Mouse (Mus musculus) myocyte (in vitro differentiated cells): ENCODE data around the gene Adcy1. TPM values are rescaled to one million over a fixed set of nuclear protein-coding genes. Genes with fewer than 3 reads are reported as not detected.

ENCODE experiments used
- H3K27me3 ChIP-seq: one replicate; pipeline ENCODE4 v1.6.1; 2011; ENCODE audit not compliant: control insufficient read depth, insufficient read depth, insufficient read length
- H3K36me3 ChIP-seq: one replicate; pipeline ENCODE4 v1.6.1; 2011; ENCODE audit not compliant: control insufficient read depth, insufficient read depth
- H3K4me2 ChIP-seq: one replicate; pipeline ENCODE4 v1.6.1; 2011; ENCODE audit warnings: low read depth, control low read depth
- H3K4me3 ChIP-seq: one replicate; pipeline ENCODE4 v1.5.1; 2011; ENCODE audit warnings: mild to moderate bottlenecking, control low read depth, moderate library complexity
- H3K79me2 ChIP-seq: one replicate; pipeline ENCODE4 v1.6.1; 2011; ENCODE audit not compliant: control insufficient read depth, insufficient read depth
- H3ac ChIP-seq: one replicate; pipeline ENCODE4 v1.6.1; 2011; ENCODE audit not compliant: control insufficient read depth, insufficient read length
- CEBPB ChIP-seq: IDR thresholded peaks from 2 replicates; pipeline ENCODE4 v1.6.1; 2011; ENCODE audit warnings: mild to moderate bottlenecking, moderate library complexity; ENCODE audit not compliant: poor library complexity, insufficient read depth, severe bottlenecking
- E2F4 ChIP-seq: IDR thresholded peaks from one replicate; pipeline ENCODE4 v1.6.1; 2011; ENCODE audit warnings: mild to moderate bottlenecking, control low read depth, moderate library complexity; ENCODE audit not compliant: insufficient read depth
- MAX ChIP-seq: IDR thresholded peaks from one replicate; pipeline ENCODE4 v1.6.1; 2011; ENCODE audit warnings: low read depth, mild to moderate bottlenecking, control low read depth
- MYOD1 ChIP-seq, 3 experiments: IDR thresholded peaks; one replicate each; pipeline ENCODE4 v1.6.1; 2011; ENCODE audit warnings: control low read depth in 2 of 3, low read depth in 2 of 3, mild to moderate bottlenecking in 2 of 3, moderate library complexity in 1 of 3; ENCODE audit not compliant: insufficient read length in 2 of 3, control insufficient read depth in 1 of 3
- MYOG ChIP-seq, 3 experiments: IDR thresholded peaks; one replicate each; pipeline ENCODE4 v1.6.1; 2011; ENCODE audit warnings: control low read depth in 2 of 3, low read depth in 2 of 3, mild to moderate bottlenecking in 2 of 3; ENCODE audit not compliant: insufficient read length in 2 of 3, control insufficient read depth in 1 of 3, insufficient read depth in 1 of 3
- POLR2A ChIP-seq: IDR thresholded peaks from one replicate; pipeline ENCODE4 v1.6.1; 2011; ENCODE audit warnings: low read depth, mild to moderate bottlenecking, control low read depth, moderate library complexity; ENCODE audit not compliant: insufficient read length
- POLR2AphosphoS2 ChIP-seq: IDR thresholded peaks from one replicate; pipeline ENCODE4 v1.6.1; 2011; ENCODE audit warnings: low read depth, control low read depth; ENCODE audit not compliant: insufficient read length
- REST ChIP-seq: IDR thresholded peaks from one replicate; pipeline ENCODE4 v1.6.1; 2011; ENCODE audit warnings: mild to moderate bottlenecking, control low read depth, moderate library complexity; ENCODE audit not compliant: insufficient read depth, insufficient read length
- SRF ChIP-seq: IDR thresholded peaks from one replicate; pipeline ENCODE4 v1.6.1; 2011; ENCODE audit warnings: low read depth; ENCODE audit not compliant: control insufficient read depth, insufficient read length
- TCF12 ChIP-seq: IDR thresholded peaks from one replicate; pipeline ENCODE4 v1.6.1; 2011; ENCODE audit warnings: mild to moderate bottlenecking, control low read depth; ENCODE audit not compliant: poor library complexity, insufficient read depth, severe bottlenecking
- TCF3 ChIP-seq: IDR thresholded peaks from one replicate; pipeline ENCODE4 v1.6.1; 2011; ENCODE audit warnings: low read depth, control low read depth; ENCODE audit not compliant: insufficient read length
- USF1 ChIP-seq: IDR thresholded peaks from one replicate; pipeline ENCODE4 v1.6.1; 2011; ENCODE audit warnings: low read depth, mild to moderate bottlenecking, control low read depth, moderate library complexity
- polyA plus RNA-seq: library from polyadenylated mRNA; unstranded; fragments of >200 nt; fragmentation: generic; extraction: Trizol; gene quantifications from one replicate; pipeline ENCODE4 v1.2.1, GENCODE M21; 2012; ENCODE audit warnings: missing spikeins

Gene Adcy1
- 0.02 TPM for polyA plus RNA-seq

DNA sequence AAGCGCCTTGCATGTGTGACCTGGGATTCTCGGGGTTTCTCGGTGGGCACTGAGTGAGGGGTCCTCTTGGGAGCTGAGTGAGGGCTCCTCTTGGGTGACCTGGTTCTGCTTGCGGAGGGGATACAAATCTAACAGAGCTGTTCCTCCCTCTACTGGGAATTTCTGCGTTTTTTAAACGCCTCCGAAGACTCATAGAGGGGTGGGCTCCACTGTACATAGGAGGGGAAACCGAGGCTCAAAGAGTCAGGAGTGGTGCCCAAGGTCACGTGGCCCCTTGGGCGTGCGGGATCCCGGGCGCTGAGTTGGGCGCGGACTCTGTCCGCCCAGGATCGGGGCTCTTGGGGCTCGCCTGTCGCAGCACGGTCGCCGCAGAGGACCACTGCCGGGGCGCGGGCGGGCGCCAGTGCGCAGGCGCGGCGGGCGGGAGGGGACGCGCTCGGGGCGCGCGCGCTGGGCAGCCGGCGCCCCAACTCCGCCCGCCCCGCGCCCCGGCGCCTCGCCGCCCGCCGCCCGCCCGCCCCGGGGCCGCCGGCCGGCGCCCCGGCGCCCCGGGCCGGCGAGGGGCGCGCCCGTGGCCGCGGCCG is at the start of gene Adcy1:
Gene Adcy1 (plus strand): TSS at position 489 of the 584 bp plus-strand sequence.
- Histone ChIP-seq H3ac (no peak within 1 kb of the TSS), H3K79me2 (no peaks in the 10 kb centered on the region), H3K27me3 (no peaks in the 10 kb centered on the region), H3K4me3 (no peak within 1 kb of the TSS), H3K4me2 (no peak within 1 kb of the TSS), H3K36me3 (no peaks in the 10 kb centered on the region)
- TF ChIP-seq SRF (no peak), POLR2AphosphoS2 (no peak), TCF3 (no peak), E2F4 (no peak), CEBPB (no peak), MAX (no peak), REST (no peak), MYOD1 (IDR thresholded peaks at IDR 0.05; ENCODE audit: control insufficient read depth in 1 of 3, insufficient read length in 2 of 3, low read depth in 2 of 3) (no peak), POLR2A (no peak), MYOG (IDR thresholded peaks at IDR 0.05; ENCODE audit: control insufficient read depth in 1 of 3, insufficient read depth in 1 of 3, insufficient read length in 2 of 3, low read depth in 2 of 3) (no peak), USF1 (no peak), TCF12 (no peak)

DNA sequence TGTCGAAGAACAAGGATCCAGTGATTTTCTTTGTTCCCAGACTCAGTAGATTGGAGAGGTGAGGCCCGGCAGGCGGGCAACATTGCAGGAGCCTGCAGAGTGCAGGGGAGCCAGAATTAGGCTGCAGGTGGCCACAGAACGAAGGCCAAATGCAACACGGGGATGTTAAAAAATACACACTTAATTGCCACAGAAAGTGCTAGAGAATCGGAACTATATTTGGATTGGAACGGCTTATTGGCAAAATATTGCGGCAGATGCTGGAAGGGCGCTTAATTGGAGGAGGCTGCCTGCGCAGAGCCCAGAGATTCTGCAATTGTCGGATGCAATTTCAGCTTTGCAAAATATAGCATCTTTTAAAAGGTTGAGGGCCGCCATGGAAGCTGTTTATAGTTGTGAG is 46.4 kb upstream of the Adcy1 start:
- no peaks in the 10 kb centered on the region for H3K79me2 ChIP-seq
- no peaks in the 10 kb centered on the region for H3K27me3 ChIP-seq
- no peak overlapping the region for H3K4me2 ChIP-seq
- H3K4me3 ChIP-seq: no peak overlapping the region
- TF ChIP-seq POLR2A (no peak), E2F4 (no peak), MAX (no peak), POLR2AphosphoS2 (no peak), MYOG (IDR thresholded peaks at IDR 0.05; ENCODE audit: control insufficient read depth in 1 of 3, insufficient read depth in 1 of 3, insufficient read length in 2 of 3, low read depth in 2 of 3) (no peak), USF1 (no peak), MYOD1 (IDR thresholded peaks at IDR 0.05; ENCODE audit: control insufficient read depth in 1 of 3, insufficient read length in 2 of 3, low read depth in 2 of 3) (no peak), REST (no peak)
- no peak overlapping the region for H3ac ChIP-seq
- H3K36me3 ChIP-seq: no peaks in the 10 kb centered on the region

DNA sequence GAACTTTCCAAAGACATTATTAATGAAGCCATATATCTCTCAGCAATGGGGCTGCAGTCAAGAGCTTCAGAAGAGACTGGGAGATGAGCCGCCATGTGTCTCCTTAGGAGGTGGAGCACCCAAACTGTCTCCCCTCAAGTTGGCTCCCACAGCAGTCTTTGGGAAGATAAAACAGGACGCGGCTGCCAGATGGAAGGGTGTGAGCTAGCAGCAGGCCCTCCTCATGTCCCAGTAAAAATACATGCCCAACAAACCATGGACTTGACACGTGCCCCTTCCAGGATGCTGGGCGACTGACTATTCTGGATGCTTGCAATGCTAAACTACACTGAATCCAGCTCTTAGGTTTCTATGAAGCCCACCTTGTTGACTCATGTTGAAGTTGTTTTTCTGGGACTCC is 45.2 kb upstream of the Adcy1 start:
- no peak for TF ChIP-seq MYOD1 (IDR thresholded peaks at IDR 0.05; ENCODE audit: control insufficient read depth in 1 of 3, insufficient read length in 2 of 3, low read depth in 2 of 3)
- no peak for TF ChIP-seq E2F4
- TF ChIP-seq TCF12: no peak
- no peak for TF ChIP-seq USF1
- TF ChIP-seq CEBPB: no peak
- TF ChIP-seq POLR2AphosphoS2: no peak
- no peak for TF ChIP-seq MAX
- no peak for TF ChIP-seq TCF3
- no peak for TF ChIP-seq SRF
- no peak for TF ChIP-seq REST
- no peak for TF ChIP-seq POLR2A
- TF ChIP-seq MYOG (IDR thresholded peaks at IDR 0.05; ENCODE audit: control insufficient read depth in 1 of 3, insufficient read depth in 1 of 3, insufficient read length in 2 of 3, low read depth in 2 of 3): no peak
- no peaks in the 10 kb centered on the region for H3K27me3 ChIP-seq
- H3K79me2 ChIP-seq: no peaks in the 10 kb centered on the region
- no peak overlapping the region for H3K4me3 ChIP-seq
- no peak overlapping the region for H3K4me2 ChIP-seq
- H3K36me3 ChIP-seq: no peaks in the 10 kb centered on the region
- no peak overlapping the region for H3ac ChIP-seq

DNA sequence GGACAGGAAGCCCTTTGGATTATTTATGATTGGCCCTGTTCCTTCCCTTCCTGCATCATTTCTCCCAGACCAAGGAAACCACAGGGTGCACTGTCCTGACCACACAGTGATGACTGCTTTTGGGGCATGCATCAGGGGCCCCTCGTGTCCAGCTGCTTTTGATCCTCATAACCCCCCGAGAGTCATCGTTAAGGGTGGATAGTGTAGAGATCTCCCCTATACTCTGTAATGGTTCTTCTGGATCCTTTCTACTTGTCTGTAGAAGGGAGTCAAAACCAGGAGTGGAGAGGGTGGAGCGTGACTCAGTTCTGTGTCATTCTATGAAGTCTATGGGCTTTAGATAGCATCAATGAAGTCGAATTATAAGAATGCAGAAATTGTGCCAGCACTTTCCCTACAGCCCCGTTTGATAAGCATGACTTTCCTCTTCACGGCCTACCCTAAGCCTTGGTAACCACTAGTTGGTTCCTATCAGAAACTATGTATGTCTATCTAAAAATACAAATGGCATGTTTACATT is 44.2 kb upstream of the Adcy1 start:
- TF ChIP-seq CEBPB (no peak), MYOG (IDR thresholded peaks at IDR 0.05; ENCODE audit: control insufficient read depth in 1 of 3, insufficient read depth in 1 of 3, insufficient read length in 2 of 3, low read depth in 2 of 3) (no peak), POLR2A (no peak), REST (no peak), TCF3 (no peak), TCF12 (no peak), MYOD1 (IDR thresholded peaks at IDR 0.05; ENCODE audit: control insufficient read depth in 1 of 3, insufficient read length in 2 of 3, low read depth in 2 of 3) (no peak), MAX (no peak), E2F4 (no peak), SRF (no peak), POLR2AphosphoS2 (no peak)
- no peaks in the 10 kb centered on the region for H3K27me3 ChIP-seq
- no peaks in the 10 kb centered on the region for H3K36me3 ChIP-seq
- H3K4me3 ChIP-seq: no peak overlapping the region
- no peaks in the 10 kb centered on the region for H3K79me2 ChIP-seq
- no peak overlapping the region for H3ac ChIP-seq
- H3K4me2 ChIP-seq: no peak overlapping the region

DNA sequence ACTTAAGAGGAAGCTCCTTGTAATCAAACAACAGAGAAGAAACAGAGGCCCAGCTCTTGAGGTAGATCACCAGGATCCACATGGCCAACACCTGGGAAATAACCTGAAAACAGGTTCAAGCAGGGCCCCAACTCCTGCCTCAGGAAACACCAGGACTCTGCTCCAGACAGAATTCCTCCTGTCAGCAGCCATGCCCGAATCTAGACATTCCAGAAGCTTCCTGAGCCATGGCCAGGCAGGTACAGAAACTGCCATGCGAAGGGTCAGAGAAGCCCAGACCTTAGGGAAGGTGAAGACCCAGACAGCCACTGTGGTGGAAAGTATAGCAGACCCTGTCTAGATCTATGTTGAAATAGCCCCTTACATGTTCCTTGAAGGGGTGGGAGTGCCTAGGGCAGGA is 30.2 kb upstream of the Adcy1 start:
- H3K79me2 ChIP-seq: no peaks in the 10 kb centered on the region
- H3K36me3 ChIP-seq: no peaks in the 10 kb centered on the region
- no peak for TF ChIP-seq REST
- no peak for TF ChIP-seq TCF3
- no peak for TF ChIP-seq MAX
- TF ChIP-seq SRF: no peak
- no peak for TF ChIP-seq E2F4
- TF ChIP-seq MYOD1 (IDR thresholded peaks at IDR 0.05; ENCODE audit: control insufficient read depth in 1 of 3, insufficient read length in 2 of 3, low read depth in 2 of 3): no peak
- no peak for TF ChIP-seq MYOG (IDR thresholded peaks at IDR 0.05; ENCODE audit: control insufficient read depth in 1 of 3, insufficient read depth in 1 of 3, insufficient read length in 2 of 3, low read depth in 2 of 3)
- no peak for TF ChIP-seq TCF12
- no peak overlapping the region for H3ac ChIP-seq
- H3K4me3 ChIP-seq: no peak overlapping the region
- H3K27me3 ChIP-seq: no peaks in the 10 kb centered on the region
- H3K4me2 ChIP-seq: no peak overlapping the region
